Mouse (Mus musculus) erythroblast, embryonic 14.5 days (primary cell): ENCODE measurements around the gene Atf7ip. TPM values are rescaled to one million over a fixed set of nuclear protein-coding genes. Genes with fewer than 3 reads are reported as not detected.

ENCODE experiments used
- H3K27me3 ChIP-seq: 2 replicates; pipeline ENCODE4 v1.6.1; 2012; ENCODE audit warnings: inconsistent platforms; ENCODE audit not compliant: control insufficient read depth
- H3K36me3 ChIP-seq: 2 replicates; pipeline ENCODE4 v1.6.1; 2012; ENCODE audit warnings: mild to moderate bottlenecking, inconsistent platforms; ENCODE audit not compliant: control insufficient read depth
- H3K4me1 ChIP-seq: 2 replicates; pipeline ENCODE4 v1.6.1; 2012; ENCODE audit warnings: inconsistent platforms; ENCODE audit not compliant: control insufficient read depth
- H3K4me3 ChIP-seq: replicated peaks from 2 replicates; pipeline ENCODE3; 2012; ENCODE audit warnings: moderate library complexity, mild to moderate bottlenecking, inconsistent platforms
- H3K9me3 ChIP-seq: 2 replicates; pipeline ENCODE4 v1.6.1; 2012; ENCODE audit warnings: low read length, inconsistent platforms, mixed read lengths; ENCODE audit not compliant: control insufficient read depth
- GATA1 ChIP-seq: IDR thresholded peaks from 2 replicates; pipeline ENCODE4 v1.6.1; 2012; ENCODE audit warnings: low read length, inconsistent platforms, mixed read lengths
- TAL1 ChIP-seq: IDR thresholded peaks from 3 replicates; pipeline ENCODE4 v1.6.1; 2012; ENCODE audit warnings: low read length, inconsistent platforms, mixed read lengths
- polyA plus RNA-seq: library from polyadenylated mRNA; stranded (reverse); fragments of >175 nt; gene quantifications from 2 replicates; pipeline ENCODE4 v1.2.3, GENCODE M21; 2012

Gene Atf7ip
- polyA plus RNA-seq, 1 experiment: 3.8 TPM

DNA sequence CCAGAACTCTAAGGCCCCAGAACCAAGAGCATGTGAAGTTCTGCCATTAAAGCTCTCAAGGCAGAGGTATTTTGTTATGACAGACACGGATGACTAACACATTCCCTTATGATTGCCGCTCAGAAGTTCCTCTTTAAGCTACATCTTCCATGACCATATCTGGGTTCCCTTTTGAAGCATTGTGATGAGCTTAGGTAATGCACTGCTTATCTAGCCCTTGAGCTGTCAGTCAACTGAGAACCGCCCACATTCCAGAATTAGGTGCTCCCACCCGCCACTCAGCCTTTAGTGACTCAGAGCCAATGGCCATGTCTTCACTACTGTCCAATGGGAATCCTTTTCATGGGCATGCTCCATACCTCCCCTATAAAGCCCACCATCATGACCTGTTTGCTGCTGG lies 13.7 kb upstream of the Atf7ip start:
- Histone ChIP-seq H3K36me3 (no peaks in the 10 kb centered on the region), H3K4me1 (peaks cover 4% of the 10 kb centered on the region), H3K4me3 (no peak overlapping the region), H3K9me3 (no peaks in the 10 kb centered on the region), H3K27me3 (no peaks in the 10 kb centered on the region)
- TF ChIP-seq TAL1 (no peak), GATA1 (no peak)

DNA sequence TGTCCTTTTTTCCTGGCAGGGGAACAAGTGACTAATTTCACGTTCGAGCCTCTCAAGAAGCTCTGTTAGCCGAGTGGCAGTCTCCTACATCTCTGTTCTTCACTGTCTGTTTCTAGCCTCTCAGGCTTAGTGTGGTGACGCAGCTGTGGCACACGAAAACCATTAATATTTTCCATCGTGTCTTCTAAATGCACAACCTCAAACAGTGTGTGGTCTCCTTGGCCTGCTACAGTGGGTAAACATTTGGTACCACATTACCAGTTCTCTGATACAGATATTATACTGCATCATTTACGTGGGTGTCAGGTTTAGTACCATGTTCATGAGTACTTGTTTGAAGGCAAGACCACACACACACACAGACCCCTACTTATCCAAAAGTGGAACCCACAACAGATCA lies 12.5 kb upstream of the Atf7ip start:
- H3K4me3 ChIP-seq: no peak overlapping the region
- no peaks in the 10 kb centered on the region for H3K27me3 ChIP-seq
- H3K9me3 ChIP-seq: no peaks in the 10 kb centered on the region
- no peaks in the 10 kb centered on the region for H3K36me3 ChIP-seq
- peaks cover 4% of the 10 kb centered on the region for H3K4me1 ChIP-seq
- TF ChIP-seq TAL1 (no peak), GATA1 (no peak)

DNA sequence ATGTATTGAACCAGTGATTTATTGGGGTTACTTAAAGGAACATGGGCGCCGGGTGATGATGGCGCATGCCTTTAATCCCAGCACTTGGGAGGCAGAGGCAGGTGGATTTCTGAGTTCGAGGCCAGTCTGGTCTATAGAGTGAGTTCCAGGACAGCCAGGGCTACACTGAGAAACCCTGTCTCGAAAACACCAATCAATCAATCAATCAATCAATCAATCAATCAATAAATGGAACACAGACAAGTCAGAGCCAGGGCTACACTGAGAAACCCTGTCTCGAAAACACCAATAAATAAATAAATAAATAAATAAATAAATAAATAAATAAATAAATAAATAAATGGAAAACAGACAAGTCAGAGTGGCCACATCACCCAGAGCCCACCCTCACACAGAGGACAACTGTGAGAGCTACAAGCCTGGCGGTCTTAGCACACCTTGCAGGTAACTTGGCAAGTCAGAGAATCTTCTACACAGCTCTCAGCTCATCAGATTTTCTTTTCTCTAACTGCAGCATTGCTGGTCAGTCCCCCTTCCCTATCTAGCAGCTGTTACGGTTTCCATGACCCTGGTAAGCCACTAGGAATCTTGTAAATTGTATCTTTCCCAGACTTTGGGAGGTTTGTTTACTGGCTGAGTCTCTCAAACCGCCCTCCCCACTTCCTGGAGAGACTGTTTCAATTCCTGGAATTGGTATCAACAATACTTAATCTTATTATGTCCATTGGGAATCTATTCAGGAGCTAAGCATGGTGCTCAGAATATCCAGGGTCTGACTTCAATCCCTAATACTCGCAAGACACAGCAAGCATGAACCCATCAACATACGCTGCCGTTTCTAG lies 11.8 kb upstream of the Atf7ip start:
- no peak overlapping the region for H3K4me3 ChIP-seq
- no peak for TF ChIP-seq TAL1
- TF ChIP-seq GATA1: no peak
- no peaks in the 10 kb centered on the region for H3K36me3 ChIP-seq
- no peaks in the 10 kb centered on the region for H3K9me3 ChIP-seq
- H3K4me1 ChIP-seq: peaks cover 4% of the 10 kb centered on the region
- H3K27me3 ChIP-seq: no peaks in the 10 kb centered on the region

DNA sequence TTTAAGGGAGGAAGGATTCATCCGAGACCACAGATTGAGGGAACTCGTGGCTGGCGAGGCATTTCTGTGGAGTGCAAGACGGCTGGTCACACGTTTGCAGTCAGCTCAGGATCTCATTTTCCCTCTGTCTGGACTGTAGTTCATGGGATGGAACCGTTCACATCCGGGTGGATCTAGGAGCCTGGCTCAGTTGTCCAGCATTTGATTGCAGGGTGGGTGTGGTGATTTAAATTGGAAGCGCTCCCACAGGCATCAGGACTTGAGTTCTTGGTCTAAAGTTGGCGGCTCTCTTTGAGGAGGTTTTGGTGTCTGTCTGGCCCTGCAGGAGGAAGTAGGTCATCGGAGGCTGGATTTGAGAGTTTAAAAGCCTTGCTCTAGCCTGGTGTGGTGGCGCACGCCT lies 10.9 kb upstream of the Atf7ip start:
- no peaks in the 10 kb centered on the region for H3K27me3 ChIP-seq
- H3K36me3 ChIP-seq: no peaks in the 10 kb centered on the region
- no peak overlapping the region for H3K4me3 ChIP-seq
- TF ChIP-seq TAL1 (no peak), GATA1 (no peak)
- peaks cover 4% of the 10 kb centered on the region for H3K4me1 ChIP-seq
- H3K9me3 ChIP-seq: no peaks in the 10 kb centered on the region

DNA sequence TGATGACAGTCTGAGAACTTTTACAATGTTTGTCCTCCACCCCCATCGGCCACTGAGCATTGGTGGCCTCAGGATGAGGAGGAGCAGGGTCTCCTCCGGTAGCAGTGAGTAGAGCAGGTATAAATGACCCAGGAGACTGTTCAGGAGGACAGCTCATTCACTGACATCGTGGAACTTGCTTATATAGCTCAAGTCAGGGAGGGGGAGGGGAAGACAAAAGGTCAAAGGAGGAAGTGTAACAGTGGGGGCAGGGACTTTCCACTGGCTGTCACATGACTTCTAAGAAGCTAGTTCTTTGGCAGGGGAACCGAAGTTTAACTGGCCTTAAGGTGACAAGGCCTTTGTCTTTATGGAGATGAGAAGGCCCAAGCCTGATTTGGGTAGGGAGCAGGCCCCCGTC lies 8.2 kb upstream of the Atf7ip start:
- Histone ChIP-seq H3K9me3 (no peaks in the 10 kb centered on the region), H3K27me3 (no peaks in the 10 kb centered on the region), H3K4me1 (no peaks in the 10 kb centered on the region), H3K36me3 (no peaks in the 10 kb centered on the region), H3K4me3 (no peak overlapping the region)
- TF ChIP-seq TAL1: no peak
- TF ChIP-seq GATA1: no peak

DNA sequence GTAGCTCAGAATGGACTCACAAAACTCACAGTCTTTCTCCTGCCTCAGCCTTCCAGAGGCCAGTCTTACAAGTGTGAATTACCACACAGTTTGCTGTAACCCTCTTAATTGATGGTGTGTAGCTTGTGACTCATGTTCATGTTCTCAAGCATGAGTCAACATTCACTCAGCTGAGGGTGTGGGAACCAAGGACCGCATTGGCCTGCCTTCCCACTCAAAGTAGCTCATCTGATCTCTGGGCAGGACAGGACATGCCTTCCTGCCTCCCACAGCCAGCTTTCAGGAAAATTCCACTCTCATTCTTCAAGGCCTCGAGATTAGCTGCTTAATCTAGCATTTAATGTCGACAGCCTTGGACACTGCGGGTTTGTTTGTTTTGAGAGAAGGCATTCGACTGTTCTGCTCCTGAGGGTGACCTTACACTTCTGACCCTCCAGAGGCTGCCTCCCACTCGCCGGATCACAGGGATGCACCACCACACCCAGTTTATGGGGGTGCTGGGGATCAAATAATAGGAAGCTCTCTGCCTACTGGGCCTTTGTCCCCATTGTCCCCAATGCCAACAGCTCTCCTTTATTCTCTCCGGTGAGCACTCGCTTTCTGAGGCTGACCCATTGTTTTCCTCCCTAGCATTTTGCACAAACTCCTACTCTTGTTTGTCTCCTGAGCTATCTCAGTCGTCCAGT lies 6.5 kb upstream of the Atf7ip start:
- TF ChIP-seq TAL1: no peak
- TF ChIP-seq GATA1: no peak
- no peak overlapping the region for H3K4me3 ChIP-seq
- H3K9me3 ChIP-seq: no peaks in the 10 kb centered on the region
- no peaks in the 10 kb centered on the region for H3K27me3 ChIP-seq
- no peaks in the 10 kb centered on the region for H3K36me3 ChIP-seq
- no peaks in the 10 kb centered on the region for H3K4me1 ChIP-seq

DNA sequence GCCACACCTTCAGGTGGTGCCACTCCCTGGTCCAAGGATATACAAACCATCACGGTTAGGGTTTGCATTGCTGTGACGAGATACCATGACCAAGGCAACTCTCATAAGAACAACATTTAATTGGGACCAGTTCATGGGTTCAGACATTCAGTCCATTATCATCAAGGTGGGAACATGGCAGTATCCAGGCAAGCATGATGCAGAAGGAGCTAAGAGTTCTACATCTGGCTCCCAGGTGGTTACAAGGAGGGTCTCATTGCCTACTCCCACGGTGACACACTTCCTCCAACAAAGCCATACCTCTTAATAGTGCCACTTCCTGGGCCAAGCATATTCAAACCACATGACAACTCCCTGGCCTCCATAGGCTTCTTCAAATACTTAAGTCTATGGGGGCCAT lies 2.7 kb downstream of the Atf7ip start:
- no peak overlapping the region for H3K4me3 ChIP-seq
- peaks cover 2% of the 10 kb centered on the region for H3K9me3 ChIP-seq
- no peaks in the 10 kb centered on the region for H3K27me3 ChIP-seq
- no peaks in the 10 kb centered on the region for H3K36me3 ChIP-seq
- TF ChIP-seq TAL1: no peak
- TF ChIP-seq GATA1: no peak
- H3K4me1 ChIP-seq: no peaks in the 10 kb centered on the region

DNA sequence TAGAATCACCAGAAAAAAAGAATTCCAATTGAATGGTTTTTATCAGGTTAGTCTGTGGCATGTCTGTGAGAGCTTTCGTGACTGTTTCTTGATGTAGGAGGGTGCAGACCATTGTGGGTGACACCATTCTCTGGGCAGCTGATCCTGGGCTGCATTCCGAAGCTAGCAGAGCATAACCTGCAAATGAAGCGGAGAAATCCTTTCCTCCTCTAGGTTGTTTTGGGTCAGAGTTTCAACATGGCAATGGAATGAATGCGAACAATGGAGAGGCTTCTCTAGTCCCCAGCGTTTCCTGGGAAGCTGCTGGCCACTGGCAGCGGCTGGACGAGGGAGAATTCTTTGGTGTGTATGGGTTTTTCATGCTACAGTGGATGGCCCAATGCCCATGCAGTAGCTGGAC lies 5.0 kb downstream of the Atf7ip start:
- H3K9me3 ChIP-seq: peaks cover 14% of the 10 kb centered on the region
- no peaks in the 10 kb centered on the region; the same call in 1 of the 2 replicates for H3K36me3 ChIP-seq
- H3K27me3 ChIP-seq: no peaks in the 10 kb centered on the region
- TF ChIP-seq TAL1: no peak
- TF ChIP-seq GATA1: no peak
- no peaks in the 10 kb centered on the region for H3K4me1 ChIP-seq
- no peak overlapping the region for H3K4me3 ChIP-seq

DNA sequence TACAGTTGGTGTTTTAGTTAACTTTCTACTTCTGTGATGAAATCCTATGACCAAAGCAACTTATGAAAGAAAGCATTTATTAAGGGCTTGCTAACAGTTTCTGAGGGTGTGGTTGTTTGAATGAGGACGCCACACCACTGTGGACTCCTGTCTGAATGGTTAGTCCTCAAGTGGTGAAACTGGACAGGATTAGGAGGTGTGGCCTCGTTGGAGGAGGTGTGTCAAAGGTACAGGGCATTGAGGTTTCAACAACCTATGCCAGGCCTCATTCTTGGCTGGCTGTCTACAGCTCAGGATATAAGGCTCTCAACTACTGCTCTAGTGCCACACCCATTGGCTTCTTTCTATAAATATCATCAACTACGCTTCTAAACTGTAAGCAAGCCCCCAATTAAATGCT lies 6.4 kb downstream of the Atf7ip start:
- no peak overlapping the region for H3K4me3 ChIP-seq
- H3K4me1 ChIP-seq: peaks cover 14% of the 10 kb centered on the region
- H3K36me3 ChIP-seq: no peaks in the 10 kb centered on the region; the same call in 1 of the 2 replicates
- no peaks in the 10 kb centered on the region for H3K27me3 ChIP-seq
- peaks cover 14% of the 10 kb centered on the region for H3K9me3 ChIP-seq
- TF ChIP-seq GATA1 (no peak), TAL1 (no peak)
